Mouse (Mus musculus): ENCODE measurements around the gene Ly6g6e. TPM values are rescaled to one million over a fixed set of nuclear protein-coding genes. Genes with fewer than 3 reads are reported as not detected.
A peak's percentile ranks its signal among the peaks of the same experiment; 100 is the strongest.

The Ly6g6e gene
- polyA plus RNA-seq, 1 experiment from 2014 or later, result 2.2 TPM

DNA sequence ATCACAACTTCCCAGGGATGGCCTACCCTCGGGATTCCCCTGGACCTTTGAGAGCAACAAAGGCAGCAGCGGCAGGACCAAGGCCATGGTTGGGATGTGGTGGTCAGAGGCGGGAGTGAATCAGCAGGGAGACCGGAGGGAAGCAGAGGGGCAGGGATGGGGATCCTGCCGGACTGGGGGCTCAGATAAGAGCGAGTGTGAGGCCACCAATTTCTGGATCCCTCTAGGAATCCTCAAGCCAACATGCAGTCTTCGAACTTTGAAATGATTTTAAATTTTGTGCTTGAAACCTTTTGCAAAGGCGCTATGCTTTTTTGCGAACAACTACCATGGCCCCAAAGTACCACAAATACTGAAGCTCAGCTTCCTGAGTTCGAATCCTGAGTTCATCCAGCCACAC, 10.6 kb upstream of the Ly6g6e start, which contains the start of gene Mpig6b:
TSS of gene Mpig6b (minus strand) at position 101 of the 400 bp plus-strand sequence.
- H3K4me3 ChIP-seq (ENCODE audit: low read depth, low read length), result peak within 1 kb of the TSS; percentile 34
- no peaks in the 10 kb centered on the region for H3K9me3 ChIP-seq (ENCODE audit: control insufficient read depth)
- H3K27ac ChIP-seq (ENCODE audit: low read depth, low read length), result peak within 1 kb of the TSS; percentile 23; the same call in 1 of the 2 replicates
- WGBS, result 69% methylated on average over 10 of the region's 10 CpGs
- peak within 1 kb of the TSS; percentile 71 for H3K4me2 ChIP-seq (replicated peaks; ENCODE audit: low read depth)
- H3K36me3 ChIP-seq (ENCODE audit: control insufficient read depth, insufficient read depth), result peaks cover 8% of the 10 kb centered on the region
- peaks cover 9% of the 10 kb centered on the region; the same call in 1 of the 2 replicates for H3K4me1 ChIP-seq (replicated peaks; ENCODE audit: control insufficient read depth, insufficient read depth, low read length)
- H3K9ac ChIP-seq (ENCODE audit: low read depth, low read length), result peak within 1 kb of the TSS; percentile 45; the same call in 1 of the 2 replicates
- TF ChIP-seq CTCF (IDR thresholded peaks at IDR 0.05; ENCODE audit: low read depth), result no peak
- no peak for ATAC-seq
- peaks cover 7% of the 10 kb centered on the region; the same call in 1 of the 2 replicates for H3K27me3 ChIP-seq (replicated peaks; ENCODE audit: control insufficient read depth, insufficient read depth, low read length)

DNA sequence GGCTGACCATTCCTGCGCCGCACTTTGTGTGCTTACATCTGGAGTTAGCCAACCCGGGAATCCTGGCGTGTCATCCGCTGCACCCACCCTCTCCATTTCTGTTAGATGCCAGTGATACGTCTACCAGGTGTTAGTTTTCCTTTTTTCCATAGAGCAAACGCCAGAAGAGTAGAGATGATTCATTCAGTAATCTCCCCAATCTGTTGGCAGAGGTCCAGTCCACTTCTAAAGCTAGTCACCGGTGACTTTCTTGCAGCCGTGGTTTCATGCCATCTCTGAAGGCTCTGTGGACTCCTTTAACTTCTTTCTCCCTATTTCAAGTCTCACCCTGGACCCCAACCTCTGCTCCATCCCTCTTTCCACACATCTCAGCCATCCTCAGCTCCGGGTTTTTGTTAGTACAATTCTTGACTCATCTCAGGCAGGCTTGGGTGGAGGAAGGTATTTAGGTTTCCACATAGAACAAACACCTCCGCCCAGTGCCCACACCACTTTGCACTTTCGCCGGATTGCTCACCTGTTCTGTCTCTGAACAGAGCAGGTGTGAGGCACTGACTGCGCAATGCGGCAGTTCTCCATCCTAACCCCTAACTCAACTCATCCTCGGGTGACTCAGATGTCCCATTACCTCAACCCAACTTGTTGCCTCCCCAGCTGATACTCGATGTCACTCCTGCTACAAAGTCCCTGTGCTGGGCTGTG, 8.3 kb upstream of the Ly6g6e start:
- no peak overlapping the region for H3K9ac ChIP-seq (ENCODE audit: low read depth, low read length)
- H3K9me3 ChIP-seq (ENCODE audit: control insufficient read depth), result no peaks in the 10 kb centered on the region
- H3K36me3 ChIP-seq (ENCODE audit: control insufficient read depth, insufficient read depth), result no peaks in the 10 kb centered on the region
- WGBS, result 65% methylated on average over 17 of the region's 17 CpGs
- H3K27ac ChIP-seq (ENCODE audit: low read depth, low read length), result no peak overlapping the region
- no peak overlapping the region for H3K4me2 ChIP-seq (replicated peaks; ENCODE audit: low read depth)
- no peak for TF ChIP-seq CTCF (IDR thresholded peaks at IDR 0.05; ENCODE audit: low read depth)
- peaks cover 7% of the 10 kb centered on the region; the same call in 1 of the 2 replicates for H3K27me3 ChIP-seq (replicated peaks; ENCODE audit: control insufficient read depth, insufficient read depth, low read length)
- H3K4me1 ChIP-seq (replicated peaks; ENCODE audit: control insufficient read depth, insufficient read depth, low read length), result peaks cover 9% of the 10 kb centered on the region; the same call in 1 of the 2 replicates
- ATAC-seq, result no peak
- no peak overlapping the region for H3K4me3 ChIP-seq (ENCODE audit: low read depth, low read length)

DNA sequence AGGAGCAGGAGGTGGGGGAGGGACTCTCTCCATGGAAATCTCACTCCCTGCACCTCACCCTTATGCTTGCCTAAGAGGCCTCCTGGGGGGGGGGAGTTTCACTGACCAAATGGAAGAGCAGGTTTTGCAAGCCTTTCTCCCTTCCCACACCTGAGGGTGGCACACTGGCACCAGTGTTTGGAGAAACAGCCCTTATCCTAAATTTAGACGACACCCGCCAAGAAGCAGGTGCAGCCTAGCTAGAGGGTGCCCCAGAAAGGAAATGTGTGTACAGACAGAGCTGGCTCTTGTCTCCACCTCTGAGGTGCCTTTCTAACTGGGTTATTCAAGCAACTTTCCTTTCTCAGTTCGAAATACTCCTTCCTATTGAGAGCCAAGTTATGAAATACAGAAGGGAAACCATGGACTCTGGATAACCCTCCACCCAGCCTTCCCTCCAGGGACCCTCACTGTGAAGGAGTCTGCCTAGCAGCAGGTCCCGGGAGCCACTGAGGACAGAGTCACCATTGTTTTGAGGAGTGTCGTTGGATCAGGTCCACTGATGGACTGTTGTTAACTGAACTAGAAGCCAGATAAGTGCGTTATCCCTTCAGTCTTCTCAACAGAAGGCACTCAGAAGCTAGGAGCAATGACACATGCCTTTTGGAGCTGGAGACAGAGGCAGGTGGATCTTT, 6.0 kb upstream of the Ly6g6e start:
- no peak for ATAC-seq
- Histone ChIP-seq H3K27ac (ENCODE audit: low read depth, low read length) (no peak overlapping the region), H3K9ac (ENCODE audit: low read depth, low read length) (no peak overlapping the region), H3K36me3 (ENCODE audit: control insufficient read depth, insufficient read depth) (no peaks in the 10 kb centered on the region), H3K4me2 (replicated peaks; ENCODE audit: low read depth) (no peak overlapping the region), H3K4me1 (replicated peaks; ENCODE audit: control insufficient read depth, insufficient read depth, low read length) (no peaks in the 10 kb centered on the region), H3K4me3 (ENCODE audit: low read depth, low read length) (no peak overlapping the region), H3K27me3 (replicated peaks; ENCODE audit: control insufficient read depth, insufficient read depth, low read length) (peaks cover 7% of the 10 kb centered on the region; the same call in 1 of the 2 replicates), H3K9me3 (ENCODE audit: control insufficient read depth) (no peaks in the 10 kb centered on the region)
- WGBS, result 38% methylated on average over 6 of the region's 6 CpGs
- no peak for TF ChIP-seq CTCF (IDR thresholded peaks at IDR 0.05; ENCODE audit: low read depth)

DNA sequence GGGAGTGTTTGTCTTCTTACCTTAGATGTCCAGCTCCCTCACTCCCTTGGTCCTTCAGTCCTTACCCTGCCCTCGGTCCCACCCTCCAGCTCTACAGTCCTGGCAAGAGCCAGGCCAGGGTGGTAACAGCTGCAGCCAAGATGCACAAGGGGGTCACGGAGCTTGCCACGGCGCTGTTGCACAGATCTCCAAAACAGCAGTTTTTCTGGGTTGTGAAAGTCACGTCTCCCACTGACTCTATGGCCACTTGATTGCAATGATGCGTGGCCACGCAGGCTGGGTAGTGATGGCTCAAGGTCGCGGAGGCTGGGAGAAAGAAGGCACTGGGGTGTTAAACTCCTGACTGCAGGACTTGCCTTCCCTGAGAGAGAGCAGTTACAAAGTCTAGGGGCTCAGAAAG, 5.2 kb upstream of the Ly6g6e start:
- H3K4me1 ChIP-seq (replicated peaks; ENCODE audit: control insufficient read depth, insufficient read depth, low read length), result no peaks in the 10 kb centered on the region
- no peak for TF ChIP-seq CTCF (IDR thresholded peaks at IDR 0.05; ENCODE audit: low read depth)
- no peaks in the 10 kb centered on the region for H3K9me3 ChIP-seq (ENCODE audit: control insufficient read depth)
- WGBS, result 75% methylated on average over 9 of the region's 9 CpGs
- no peak for ATAC-seq
- H3K4me3 ChIP-seq (ENCODE audit: low read depth, low read length), result no peak overlapping the region
- no peak overlapping the region for H3K27ac ChIP-seq (ENCODE audit: low read depth, low read length)
- 0 out of 2 replicates have a peak, but pooled peaks cover 7% of the 10 kb centered on the region for H3K27me3 ChIP-seq (replicated peaks; ENCODE audit: control insufficient read depth, insufficient read depth, low read length)
- no peaks in the 10 kb centered on the region for H3K36me3 ChIP-seq (ENCODE audit: control insufficient read depth, insufficient read depth)
- no peak overlapping the region for H3K4me2 ChIP-seq (replicated peaks; ENCODE audit: low read depth)
- no peak overlapping the region for H3K9ac ChIP-seq (ENCODE audit: low read depth, low read length)

DNA sequence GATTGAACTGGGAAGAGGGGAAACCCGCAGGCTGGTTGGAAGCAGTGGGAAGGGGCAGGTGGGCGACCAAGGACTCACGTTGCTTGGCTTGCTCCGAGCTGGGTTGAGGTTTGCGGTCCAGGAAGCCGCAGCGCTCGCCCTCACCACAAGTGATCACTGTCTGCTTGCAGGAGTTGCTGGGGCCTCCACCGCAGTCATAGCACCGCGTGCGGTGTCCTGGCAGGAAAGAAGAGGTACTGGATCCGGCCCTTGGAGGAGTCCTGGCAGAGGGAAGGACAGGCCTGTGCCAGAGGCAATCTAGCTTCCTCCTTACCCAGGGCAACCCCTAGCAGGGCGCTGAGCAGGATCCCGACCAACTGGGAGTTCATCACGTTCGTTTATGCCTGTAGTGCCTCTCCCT, 2.6 kb upstream of the Ly6g6e start:
- Histone ChIP-seq H3K4me2 (replicated peaks; ENCODE audit: low read depth) (peak overlapping the region; percentile 27), H3K4me1 (replicated peaks; ENCODE audit: control insufficient read depth, insufficient read depth, low read length) (peaks cover 9% of the 10 kb centered on the region; the same call in 1 of the 2 replicates)
- WGBS, result 29% methylated on average over 17 of the region's 17 CpGs

DNA sequence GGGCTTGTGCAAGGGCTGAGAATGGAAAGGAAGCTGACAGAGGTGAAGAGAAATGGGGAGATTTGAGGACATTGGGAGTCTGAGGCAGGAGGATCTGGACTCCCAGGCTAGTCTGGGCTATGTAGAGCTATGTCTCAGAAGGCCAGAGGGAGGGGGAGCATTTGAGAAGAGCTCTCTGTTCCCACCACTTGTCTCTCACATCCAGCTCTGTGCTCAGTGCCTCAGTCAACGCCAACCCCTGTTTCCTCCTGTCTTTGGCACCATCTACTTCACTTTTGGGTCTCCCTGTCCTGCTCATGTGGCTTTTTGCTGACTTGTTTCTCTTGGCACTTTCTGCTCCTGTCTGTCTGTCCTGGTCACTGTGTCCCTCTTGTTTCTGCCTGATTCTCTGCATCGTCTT, 583 bp downstream of the Ly6g6e start:
- Histone ChIP-seq H3K4me1 (replicated peaks; ENCODE audit: control insufficient read depth, insufficient read depth, low read length) (peaks cover 11% of the 10 kb centered on the region; the same call in 1 of the 2 replicates), H3K36me3 (ENCODE audit: control insufficient read depth, insufficient read depth) (no peaks in the 10 kb centered on the region), H3K27ac (ENCODE audit: low read depth, low read length) (peak overlapping the region; percentile 22; the same call in 1 of the 2 replicates), H3K27me3 (replicated peaks; ENCODE audit: control insufficient read depth, insufficient read depth, low read length) (no peaks in the 10 kb centered on the region), H3K4me2 (replicated peaks; ENCODE audit: low read depth) (peak overlapping the region; percentile 61), H3K4me3 (ENCODE audit: low read depth, low read length) (peak overlapping the region; percentile 23), H3K9ac (ENCODE audit: low read depth, low read length) (peak overlapping the region; percentile 44), H3K9me3 (ENCODE audit: control insufficient read depth) (no peaks in the 10 kb centered on the region)
- 25% methylated on average over 2 of the region's 2 CpGs for WGBS
- no peak for TF ChIP-seq CTCF (IDR thresholded peaks at IDR 0.05; ENCODE audit: low read depth)
- no peak for ATAC-seq

More for the DNA sequence above, 2.6 kb upstream of the Ly6g6e start:
- Histone ChIP-seq H3K9ac (ENCODE audit: low read depth, low read length) (no peak overlapping the region), H3K36me3 (ENCODE audit: control insufficient read depth, insufficient read depth) (no peaks in the 10 kb centered on the region), H3K27me3 (replicated peaks; ENCODE audit: control insufficient read depth, insufficient read depth, low read length) (no peaks in the 10 kb centered on the region), H3K9me3 (ENCODE audit: control insufficient read depth) (no peaks in the 10 kb centered on the region), H3K27ac (ENCODE audit: low read depth, low read length) (no peak overlapping the region), H3K4me3 (ENCODE audit: low read depth, low read length) (no peak overlapping the region)
- no peak for TF ChIP-seq CTCF (IDR thresholded peaks at IDR 0.05; ENCODE audit: low read depth)
- ATAC-seq, result no peak
